Mouse (Mus musculus) large intestine, adult 2 months (tissue): ENCODE results near the gene Ptpn14. TPM values are rescaled to one million over a fixed set of nuclear protein-coding genes. Genes with fewer than 3 reads are reported as not detected.

ENCODE experiments used
- DNase-seq: peaks from one replicate; pipeline ENCODE4 v3.0.0-alpha.2; 2012; ENCODE audit warnings: low read depth, low spot score
- WGBS: fragments of 180-500 bp; shearing (Covaris S2); methylation state at CpG from one replicate; pipeline ENCODE4 v1.1.7; 2018; 5-methylcytosine and 5-hydroxymethylcytosine counted together
- polyA plus RNA-seq: library from polyadenylated mRNA; depleted of rRNA; stranded (reverse); fragments of >200 nt; gene quantifications from 2 replicates; pipeline ENCODE4 v1.2.3, GENCODE M21; 2012

Ptpn14 gene
- polyA plus RNA-seq, 1 experiment, result 2.1 TPM

DNA sequence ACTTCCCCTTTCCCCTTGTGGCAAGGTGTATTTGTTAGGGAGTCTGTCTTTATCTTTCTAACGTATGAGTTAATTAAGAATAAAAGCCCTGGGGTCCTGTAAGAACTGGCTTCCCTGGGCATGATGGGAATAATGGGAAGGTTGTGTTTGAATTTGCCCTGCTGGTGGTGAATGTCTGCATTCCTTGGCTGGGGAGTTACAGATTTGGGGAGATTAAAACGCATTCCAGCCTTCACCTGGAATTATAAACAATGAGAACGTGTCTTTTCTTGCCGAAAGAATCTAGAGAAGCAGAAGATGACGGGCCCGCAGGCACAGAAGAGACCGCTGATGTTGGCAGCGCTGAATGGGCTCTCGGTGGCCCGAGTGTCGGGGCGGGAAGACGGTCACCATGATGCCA, 126.6 kb downstream of the Ptpn14 start:
- no peak for DNase-seq
- WGBS, result 95% methylated on average over 13 of the region's 13 CpGs

DNA sequence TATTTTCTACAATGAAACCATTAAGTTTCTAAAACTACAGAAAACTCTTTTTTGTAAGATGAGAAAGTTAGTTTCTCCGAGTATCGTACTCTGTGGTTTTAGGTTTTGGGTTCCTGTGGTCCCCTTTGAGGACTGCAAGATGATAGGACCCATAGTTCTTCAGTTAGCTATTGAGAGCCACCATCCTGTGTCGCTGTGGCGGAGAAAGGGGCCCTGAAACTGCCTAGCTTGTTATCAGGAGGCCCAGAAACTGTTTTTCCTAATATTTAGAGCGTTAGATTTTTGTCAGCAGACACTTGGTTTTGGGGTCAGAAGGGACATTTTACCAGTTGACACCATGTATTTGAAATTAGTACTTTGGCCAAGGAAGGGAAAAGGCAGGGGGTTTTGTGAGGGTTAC, 127.7 kb downstream of the Ptpn14 start:
- 92% methylated on average over 5 of the region's 5 CpGs for WGBS
- no peak for DNase-seq

DNA sequence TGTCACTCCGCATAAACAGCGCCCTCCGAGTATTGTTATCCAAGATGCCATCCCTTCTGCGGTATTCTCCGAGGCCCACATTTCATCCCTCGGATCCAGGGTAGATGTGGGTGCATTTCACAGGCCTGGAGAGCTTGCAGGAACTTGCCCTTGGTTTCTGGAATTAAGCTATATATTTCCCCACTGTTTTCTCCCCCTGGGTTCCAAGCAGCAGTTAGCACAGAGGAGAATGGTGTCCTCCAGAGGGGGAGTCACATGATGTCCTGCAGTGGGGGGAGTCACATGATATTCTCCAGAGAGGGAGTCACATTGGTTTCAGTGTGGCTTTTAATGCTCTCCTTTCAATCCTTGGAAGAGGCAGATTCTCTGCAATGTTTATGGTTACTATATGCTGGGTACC, 130.3 kb downstream of the Ptpn14 start:
- 84% methylated on average over 6 of the region's 6 CpGs for WGBS

DNA sequence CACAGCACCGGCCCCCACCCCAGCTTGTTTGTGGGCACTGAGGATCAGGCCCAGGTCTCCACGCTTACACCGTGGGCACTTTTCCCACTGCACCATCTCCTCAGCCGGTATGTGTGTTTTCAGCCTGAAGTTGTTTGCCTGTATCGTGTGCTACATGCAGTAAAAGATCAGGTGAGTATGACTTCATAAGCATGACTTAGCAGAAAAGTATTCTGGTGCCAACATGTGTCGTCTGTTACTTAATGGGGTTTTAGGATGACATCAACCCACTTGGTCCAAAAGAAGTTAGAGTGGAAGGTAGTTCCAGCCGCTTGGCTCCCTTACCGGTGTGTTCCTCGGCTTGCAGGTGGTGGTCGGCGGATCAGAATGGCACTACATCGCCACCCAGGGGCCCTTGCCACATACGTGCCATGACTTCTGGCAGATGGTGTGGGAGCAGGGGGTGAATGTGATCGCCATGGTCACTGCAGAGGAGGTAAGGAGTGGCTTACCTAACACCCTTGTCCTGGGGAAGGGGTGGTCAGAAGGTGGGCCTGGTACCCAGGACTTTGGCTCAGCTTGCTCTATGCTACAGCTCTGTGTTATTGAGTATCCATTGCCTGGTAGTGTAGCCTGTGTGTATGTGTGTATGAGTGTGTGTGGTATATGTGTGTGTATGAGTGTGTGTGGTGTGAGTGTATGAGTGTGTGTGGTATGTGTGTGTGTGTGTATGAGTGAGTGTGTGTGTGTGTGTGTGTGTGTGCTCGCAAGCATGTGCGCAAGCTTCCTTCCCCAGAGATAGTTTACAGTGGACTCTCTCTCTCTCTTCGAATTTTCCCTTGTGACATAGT, 132.3 kb downstream of the Ptpn14 start:
- DNase-seq, result no peak
- 73% methylated on average over 17 of the region's 17 CpGs for WGBS

More for the DNA sequence above, 130.3 kb downstream of the Ptpn14 start:
- DNase-seq, result no peak

DNA sequence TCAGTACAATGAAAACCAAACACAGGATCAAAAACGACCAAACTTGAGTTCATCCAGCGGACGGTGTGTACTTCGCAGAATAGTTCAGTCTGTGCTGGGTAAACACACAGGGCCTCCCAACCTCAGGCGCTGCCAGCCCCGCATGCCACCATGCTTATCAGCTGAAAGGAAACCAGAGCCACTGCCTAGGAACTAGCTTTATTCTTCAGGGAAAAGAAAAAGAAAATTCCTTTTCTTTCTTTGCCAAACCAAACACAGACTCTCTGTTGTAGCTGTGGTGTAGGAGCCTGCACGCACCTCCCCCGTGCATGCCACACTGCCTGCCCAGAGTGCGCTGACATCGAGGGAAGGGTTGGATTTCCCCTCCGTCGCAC, 132.9 kb downstream of the Ptpn14 start:
- WGBS, result 71% methylated on average over 12 of the region's 12 CpGs
- no peak for DNase-seq

DNA sequence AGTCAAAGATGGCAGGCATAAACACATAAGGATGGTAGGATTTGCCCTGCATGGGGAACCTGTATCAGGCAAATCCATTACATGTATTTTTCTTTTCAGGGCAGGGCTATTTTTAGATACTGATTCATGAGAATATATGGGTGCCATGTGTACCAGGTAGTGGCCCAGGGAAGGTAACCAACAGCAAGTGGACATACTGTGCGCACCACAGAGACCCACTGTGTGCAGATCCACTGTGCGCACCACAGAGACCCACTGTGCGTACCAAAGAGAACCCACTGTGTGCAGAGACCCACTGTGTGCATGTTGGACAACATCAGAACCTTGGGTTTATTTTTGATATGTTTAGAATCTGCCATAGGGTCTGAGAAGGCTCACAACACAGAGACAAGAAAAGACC, 135.7 kb downstream of the Ptpn14 start:
- 89% methylated on average over 3 of the region's 3 CpGs for WGBS
- DNase-seq, result no peak

DNA sequence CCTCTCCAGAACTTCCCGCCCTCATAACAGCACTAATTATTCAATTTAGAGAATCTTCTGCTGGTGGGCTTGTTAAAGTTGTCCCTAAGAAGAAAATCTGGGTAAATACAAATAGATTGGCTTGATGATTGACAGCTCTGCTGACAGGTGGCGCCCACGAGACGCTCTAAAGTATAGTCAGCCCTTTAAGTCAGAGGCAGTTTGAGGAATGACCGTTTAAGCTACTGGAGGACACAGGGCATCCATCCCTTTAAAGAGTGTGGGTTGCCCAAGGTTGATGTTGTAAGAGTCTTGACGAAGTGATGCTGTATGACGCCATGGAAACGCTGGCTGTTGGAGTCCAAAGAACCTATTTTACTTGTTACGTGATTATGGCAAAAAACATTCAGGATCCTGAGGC, 136.2 kb downstream of the Ptpn14 start:
- DNase-seq, result no peak
- 76% methylated on average over 9 of the region's 9 CpGs for WGBS

DNA sequence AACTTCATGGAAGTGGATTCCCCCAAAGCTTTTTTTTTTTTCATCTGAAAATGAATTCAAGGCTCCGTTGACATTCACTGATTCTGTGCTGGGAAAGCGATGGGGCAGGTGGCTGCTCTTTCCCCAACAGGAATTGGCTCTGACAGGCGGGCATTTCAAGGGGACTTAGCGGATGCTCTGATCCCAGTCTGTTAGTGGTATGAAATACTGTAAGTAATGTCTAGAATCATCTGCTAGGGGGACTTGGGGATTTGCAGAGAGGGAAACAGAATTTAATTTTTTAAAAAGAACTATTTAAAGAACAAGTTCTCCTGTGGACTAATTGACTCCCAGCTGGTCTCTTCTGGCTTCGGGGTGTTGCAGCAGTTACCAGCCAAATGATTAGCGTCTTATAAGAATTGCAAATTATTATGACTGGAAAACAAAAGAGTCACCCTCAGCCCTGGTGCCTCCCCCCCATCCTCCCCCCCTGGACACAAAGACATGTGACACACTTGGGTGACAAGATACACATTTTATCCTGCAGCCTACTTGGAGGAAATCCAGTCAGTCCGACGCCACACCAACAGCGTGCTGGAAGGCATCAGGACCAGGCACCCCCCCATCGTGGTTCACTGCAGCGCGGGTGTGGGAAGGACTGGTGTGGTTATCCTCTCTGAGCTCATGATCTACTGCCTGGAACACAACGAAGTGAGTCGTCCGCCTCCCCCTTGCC, 136.9 kb downstream of the Ptpn14 start:
- DNase-seq, result no peak
- 81% methylated on average over 15 of the region's 15 CpGs for WGBS

DNA sequence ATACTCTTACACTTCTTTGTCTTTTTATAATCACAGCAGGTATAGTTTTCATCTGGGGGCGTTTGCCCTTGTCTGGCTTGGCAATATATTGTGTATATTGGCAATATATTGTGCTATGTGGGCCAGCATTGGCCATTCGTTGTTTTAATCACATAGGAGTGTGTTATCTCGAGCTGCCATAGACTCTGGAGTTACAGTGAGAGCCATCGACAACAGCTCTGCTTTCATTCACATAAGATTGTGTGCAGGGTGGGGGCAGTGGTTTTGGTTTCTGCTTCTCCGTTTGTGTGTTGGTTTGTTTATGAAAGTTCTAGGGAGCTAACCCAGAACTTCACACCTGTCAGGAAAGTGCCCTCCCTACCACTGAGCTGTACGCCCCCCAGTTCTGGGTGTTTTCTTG, 138.6 kb downstream of the Ptpn14 start:
- no peak for DNase-seq
- 62% methylated on average over 6 of the region's 6 CpGs for WGBS

DNA sequence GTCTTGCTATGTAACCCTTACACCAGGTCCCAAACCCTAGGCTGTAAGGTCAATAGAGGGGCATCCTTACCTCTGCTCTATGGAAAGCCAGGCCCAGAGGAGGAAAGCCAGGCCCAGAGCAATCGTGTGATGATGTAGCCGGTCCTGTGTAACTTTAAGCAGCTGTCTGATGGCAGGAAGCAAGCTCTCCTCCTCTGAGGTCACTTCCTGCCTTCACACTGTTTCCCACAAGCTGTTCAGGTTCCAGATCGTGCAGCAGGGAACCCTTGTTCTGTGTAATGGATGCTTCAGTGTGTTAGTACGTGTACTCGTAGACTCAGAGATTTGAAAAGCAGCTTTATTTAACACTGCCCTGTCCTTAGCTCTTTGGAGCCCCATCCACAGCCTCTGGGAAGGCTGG, 139.0 kb downstream of the Ptpn14 start:
- no peak for DNase-seq
- 32% methylated on average over 5 of the region's 5 CpGs for WGBS

DNA sequence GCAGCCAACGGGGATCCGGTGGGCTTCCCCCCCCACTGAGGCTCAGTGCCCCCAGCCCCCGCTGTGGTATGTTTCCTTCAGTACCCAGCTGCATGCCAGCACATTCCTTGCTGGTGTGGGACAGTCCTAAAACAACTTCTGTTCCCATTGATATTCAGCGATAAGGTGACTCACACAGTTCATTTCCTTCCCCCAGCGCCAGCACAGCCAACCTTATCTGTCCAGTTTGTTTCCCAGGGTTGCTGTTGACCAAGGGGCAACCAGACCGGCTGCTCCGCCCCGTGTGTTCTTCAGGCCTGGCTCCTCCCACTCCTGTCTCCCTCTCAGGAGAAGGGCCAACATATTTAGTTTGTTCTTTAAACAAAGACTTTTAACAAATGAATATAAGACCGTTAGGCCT, 139.4 kb downstream of the Ptpn14 start:
- WGBS, result 16% methylated on average over 9 of the region's 9 CpGs
- no peak for DNase-seq

DNA sequence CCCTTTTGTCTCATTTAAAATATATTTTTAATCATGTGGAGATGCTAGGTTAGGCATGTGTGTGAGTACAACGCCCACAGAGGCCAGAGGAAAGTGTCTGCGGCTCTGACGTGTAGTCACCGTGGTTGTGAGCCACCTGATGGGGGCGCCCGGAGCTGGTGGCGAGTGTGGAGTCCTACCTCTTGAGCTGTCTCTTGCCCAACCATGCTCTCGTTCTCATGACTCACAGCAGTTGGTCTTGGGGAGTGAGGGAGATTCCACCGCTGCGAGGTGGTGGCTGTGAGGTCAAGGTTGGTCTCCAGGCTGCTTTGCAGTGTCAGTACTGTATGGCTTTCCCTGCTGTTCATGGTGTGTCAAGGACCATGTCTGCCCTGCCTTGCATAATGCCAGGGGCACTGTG, 140.0 kb downstream of the Ptpn14 start:
- WGBS, result 79% methylated on average over 10 of the region's 10 CpGs
- DNase-seq, result no peak

DNA sequence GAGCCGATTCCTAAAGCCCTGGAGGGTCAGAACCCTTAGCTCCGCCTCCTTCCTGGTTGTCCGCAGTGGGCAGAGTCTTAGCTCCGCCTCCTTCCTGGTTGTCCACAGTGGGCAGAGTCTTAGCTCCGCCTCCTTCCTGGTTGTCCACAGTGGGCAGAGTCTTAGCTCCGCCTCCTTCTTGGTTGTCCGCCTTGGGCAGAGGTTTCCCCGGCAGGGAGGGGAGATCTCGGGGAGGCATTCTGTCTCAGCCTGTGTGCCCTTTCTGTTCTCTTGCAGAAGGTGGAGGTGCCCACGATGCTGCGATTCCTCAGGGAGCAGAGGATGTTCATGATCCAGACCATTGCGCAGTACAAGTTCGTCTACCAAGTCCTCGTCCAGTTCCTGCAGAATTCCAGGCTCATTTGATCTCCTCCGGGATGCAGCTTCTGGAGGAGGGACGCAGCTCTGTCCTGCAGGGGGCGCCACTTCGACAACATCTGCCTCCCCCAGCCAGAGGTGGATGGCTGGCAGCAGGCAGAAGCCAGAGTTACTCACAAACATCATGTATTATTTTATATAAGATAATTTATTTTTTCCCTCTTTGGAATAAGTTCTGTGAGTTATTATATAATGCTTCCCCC, 141.7 kb downstream of the Ptpn14 start:
- no peak for DNase-seq
- 87% methylated on average over 18 of the region's 18 CpGs for WGBS

DNA sequence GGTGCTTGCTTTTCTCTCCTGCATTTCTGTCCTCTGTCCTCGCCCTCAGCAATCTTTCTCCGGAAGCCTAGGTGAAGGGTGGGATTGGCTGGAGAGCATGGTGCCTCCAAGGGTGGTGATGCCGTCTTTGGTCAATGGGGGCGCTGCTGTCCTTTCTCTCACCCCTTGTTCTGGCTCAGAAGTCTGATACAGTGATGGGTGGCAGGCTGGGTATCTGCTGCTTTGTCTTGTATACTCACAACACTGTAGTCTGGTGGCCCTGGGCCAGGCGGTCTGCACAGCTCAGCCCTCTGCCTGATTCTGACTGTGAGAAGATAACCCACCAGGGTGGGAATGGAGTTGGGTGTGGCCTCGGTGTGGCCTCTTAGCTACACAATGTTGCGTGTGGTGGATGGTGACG, 142.5 kb downstream of the Ptpn14 start:
- no peak for DNase-seq
- WGBS, result 86% methylated on average over 8 of the region's 8 CpGs

DNA sequence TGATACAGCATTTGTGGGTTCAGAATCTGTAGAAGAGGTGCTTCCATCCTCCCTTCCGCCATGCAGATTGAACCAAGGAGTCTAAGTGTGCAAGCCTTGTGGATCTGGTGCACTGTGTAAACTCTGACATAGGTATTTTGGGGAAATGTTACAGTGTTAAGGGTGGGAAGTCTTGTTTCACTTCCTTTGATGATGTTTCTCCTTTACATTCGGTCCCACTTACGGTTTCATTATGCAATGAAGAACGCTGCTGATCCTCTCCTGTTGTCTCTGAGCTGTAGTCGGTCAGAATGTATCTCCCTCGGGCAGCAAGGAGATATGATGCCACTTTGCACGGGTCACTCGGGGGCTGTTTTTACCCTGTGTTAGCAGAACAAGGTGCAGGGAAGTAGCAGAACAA, 143.6 kb downstream of the Ptpn14 start:
- no peak for DNase-seq
- WGBS, result 84% methylated on average over 8 of the region's 8 CpGs

DNA sequence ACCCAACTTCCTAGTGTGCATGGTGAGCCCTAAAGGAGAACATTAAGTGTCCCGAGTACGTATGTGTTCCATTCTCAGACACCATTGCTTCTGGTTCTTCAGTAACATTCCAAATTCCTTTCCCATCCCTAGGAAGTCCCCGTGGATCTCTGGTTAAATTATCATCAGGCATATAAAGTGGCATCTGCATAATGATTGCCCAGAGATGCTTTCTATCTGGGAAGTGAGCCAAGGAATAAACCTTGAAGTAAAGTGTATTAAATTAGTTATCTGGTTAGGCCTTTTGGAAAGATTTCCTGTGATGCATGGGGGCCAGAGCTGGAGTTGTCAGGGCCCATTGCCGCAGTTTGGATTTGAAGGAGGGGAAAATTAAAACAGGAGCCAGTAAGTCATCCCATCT, 144.0 kb downstream of the Ptpn14 start:
- no peak for DNase-seq
- 69% methylated on average over 4 of the region's 4 CpGs for WGBS

DNA sequence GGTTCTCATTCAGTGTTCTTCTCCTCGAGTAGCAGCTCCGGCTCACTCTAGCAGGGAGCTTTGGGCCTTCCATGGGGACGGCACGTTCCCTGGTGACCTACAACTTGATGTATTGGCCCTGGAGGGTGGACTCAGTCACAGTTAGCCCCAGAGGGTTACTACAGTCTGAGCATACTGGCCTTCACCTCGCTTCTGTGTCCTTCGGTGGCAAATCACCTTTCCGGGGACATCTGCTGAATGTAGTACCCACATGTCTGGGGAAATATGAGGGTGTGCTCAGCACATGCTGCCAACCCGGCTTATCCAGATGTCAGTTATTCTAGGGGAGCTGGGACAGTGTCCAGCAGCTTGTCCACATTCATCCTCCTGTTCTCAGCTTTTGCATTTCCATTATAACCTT, 145.5 kb downstream of the Ptpn14 start:
- no peak for DNase-seq
- WGBS, result 82% methylated on average over 8 of the region's 8 CpGs

DNA sequence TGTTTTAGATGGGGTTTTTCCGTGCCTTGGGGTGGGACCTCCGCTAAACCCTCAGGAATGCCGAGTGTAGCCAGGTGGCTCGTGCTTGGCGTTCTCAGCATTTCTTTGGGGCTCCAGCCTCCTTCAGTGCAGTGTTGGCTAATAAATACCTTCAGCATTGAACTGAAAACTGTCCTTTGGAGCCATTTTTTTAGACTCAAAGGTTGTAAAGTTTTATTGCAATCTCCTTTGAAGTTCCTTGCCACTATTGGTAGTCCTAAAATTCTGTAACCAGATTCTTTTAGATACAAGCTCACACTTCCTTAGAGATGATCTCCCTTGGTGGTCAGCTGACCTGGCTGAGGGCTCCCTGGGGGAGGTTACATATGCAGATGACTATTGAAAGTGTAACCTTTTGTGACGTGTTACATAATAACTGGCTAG, 147.4 kb downstream of the Ptpn14 start:
- DNase-seq, result no peak
- WGBS, result 14% methylated on average over 6 of the region's 6 CpGs

DNA sequence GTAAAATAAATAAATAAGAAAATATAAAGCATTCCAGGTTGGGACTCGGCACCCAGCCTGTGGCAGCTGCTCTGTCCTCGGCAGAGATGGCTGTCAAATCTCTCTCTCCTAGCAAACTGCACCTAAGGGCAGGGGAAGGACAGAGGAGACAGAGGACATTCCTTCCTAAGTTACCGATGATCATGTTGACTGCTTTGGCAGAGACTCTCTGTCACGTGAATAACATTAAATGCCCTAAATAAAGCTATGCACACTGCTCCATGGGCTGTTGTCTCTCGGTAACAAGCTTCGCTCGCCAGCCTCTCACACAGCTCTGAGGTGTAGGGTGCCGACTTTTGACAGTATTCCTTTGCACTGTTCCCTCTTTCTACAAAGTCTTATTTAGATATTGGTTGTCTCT, 148.1 kb downstream of the Ptpn14 start:
- no peak for DNase-seq
- WGBS, result 55% methylated on average over 8 of the region's 8 CpGs

DNA sequence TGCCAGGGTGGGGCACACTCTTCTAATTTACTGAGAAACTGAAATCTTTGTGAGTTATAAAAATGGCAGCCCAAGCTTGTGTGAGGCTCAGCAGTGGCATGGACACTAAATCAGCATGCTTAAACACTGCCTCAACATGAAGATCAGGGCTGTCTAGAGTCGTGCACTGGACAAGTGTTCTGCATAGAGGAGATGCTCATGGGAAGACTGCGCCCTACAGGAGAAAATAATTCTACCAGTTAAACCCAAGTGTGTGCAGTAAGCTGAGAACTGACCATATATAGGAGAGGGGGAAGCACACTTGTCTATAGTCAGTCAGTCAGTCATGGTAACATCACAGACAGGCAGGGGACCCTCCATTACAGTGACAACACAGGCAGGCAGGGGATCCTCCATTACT, 151.1 kb downstream of the Ptpn14 start:
- 51% methylated on average over 2 of the region's 2 CpGs for WGBS

DNA sequence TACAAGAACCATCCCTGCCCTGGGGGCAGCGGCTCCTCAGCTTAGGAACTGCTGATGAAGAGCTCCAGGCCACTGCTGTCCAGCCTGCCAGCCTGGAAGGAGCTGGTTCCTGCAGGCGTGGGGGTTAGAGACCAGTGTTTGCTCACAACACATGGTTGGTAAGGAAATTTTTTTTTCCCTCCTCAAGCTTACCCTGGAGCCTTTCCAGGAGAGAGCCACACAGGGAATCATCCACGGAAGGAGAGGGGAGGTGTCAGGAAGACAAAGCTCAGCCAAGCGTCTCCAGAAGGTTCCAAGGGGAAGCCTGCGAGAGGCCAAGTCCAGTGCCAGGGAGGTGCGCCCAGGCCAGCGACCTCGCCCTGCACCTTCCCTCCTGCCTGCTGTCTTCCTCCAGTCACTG, 151.9 kb downstream of the Ptpn14 start:
- WGBS, result 27% methylated on average over 8 of the region's 8 CpGs
- DNase-seq, result no peak

More for the DNA sequence above, 151.1 kb downstream of the Ptpn14 start:
- DNase-seq, result no peak
